Mouse (Mus musculus) right cerebral cortex, postnatal 10 days (tissue): ENCODE data around the gene 4930583I09Rik.

Experiments
- DNase-seq, 2 experiments: peaks; one replicate each; pipeline ENCODE4 v3.0.0; 2021; ENCODE audit warnings: low spot score in 2 of 2

4930583I09Rik gene

GRCm38 (mm10) chr17:64802168-64802955 lies 33.5 kb downstream of the 4930583I09Rik start:
- DNase-seq: no peak

DNA sequence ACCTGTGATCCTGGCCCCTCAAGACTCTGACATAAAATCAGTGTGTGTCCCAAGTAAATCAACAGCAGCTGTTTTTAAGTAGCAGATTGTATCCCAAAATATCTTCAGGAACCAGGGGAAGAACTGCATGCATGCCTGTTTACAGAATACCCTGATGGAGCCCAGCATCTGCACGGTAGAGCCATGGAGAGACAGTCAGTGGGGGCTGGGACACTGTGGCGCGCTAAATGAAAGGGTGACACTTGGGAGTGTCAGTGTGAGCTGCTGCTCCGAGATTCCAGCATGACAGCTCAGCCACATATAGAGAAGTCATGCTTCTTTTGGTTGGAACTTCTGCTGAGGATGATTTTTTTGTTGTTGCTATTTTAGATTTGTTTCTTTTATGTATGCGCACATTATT lies 43.2 kb downstream of the 4930583I09Rik start:
- DNase-seq: no peak

DNA sequence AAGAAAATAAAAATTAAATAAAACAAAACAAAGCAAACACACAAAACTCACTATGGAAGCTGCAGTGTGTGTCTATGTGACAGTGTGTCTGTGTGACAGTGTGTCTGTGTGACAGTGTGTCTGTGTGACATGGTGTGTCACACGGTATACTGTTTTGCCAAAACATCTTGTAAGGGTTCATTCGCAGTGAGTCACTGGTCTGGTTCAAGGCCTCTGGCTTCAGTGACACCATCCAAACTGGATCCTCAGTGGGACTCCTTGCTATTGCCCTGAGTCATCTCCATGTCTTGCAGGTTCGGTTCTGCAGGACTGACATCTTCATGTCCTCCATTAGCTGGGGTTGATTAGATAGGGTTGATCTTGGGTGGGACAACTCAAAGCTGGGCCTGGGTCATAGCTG lies 43.8 kb downstream of the 4930583I09Rik start:
- DNase-seq: no peak

- DNase-seq: no peak
Observed at GRCm38 (mm10) chr17:64789175-64789574, 46.7 kb downstream of the 4930583I09Rik start.

- DNase-seq: no peak
Observed at GRCm38 (mm10) chr17:64788301-64788700, 47.6 kb downstream of the 4930583I09Rik start.

- DNase-seq: no peak
Observed at GRCm38 (mm10) chr17:64785961-64786360, 49.9 kb downstream of the 4930583I09Rik start.
